Mouse (Mus musculus) A20 (cell line): ENCODE measurements around the gene Tmem255b.

Experiments
- DNase-seq: peaks from one replicate; pipeline ENCODE4 v3.0.0-alpha.2; 2011; ENCODE audit warnings: low read depth, low spot score

Tmem255b gene

GRCm38 (mm10) chr8:13491491-13492010 is 56.6 kb downstream of the Tmem255b start:
- no peak for DNase-seq

- no peak for DNase-seq
These were observed 57.4 kb downstream of the Tmem255b start for GRCm38 (mm10) chr8:13492198-13492995.

- DNase-seq = no peak
These were observed 58.0 kb downstream of the Tmem255b start for GRCm38 (mm10) chr8:13493011-13493410.

- DNase-seq = no peak
These were observed 59.1 kb downstream of the Tmem255b start, which contains the start of gene Gas6 for GRCm38 (mm10) chr8:13493858-13494631. TSS of gene Gas6 (minus strand) at chr8:13494490.

- no peak for DNase-seq
These were observed 66.2 kb downstream of the Tmem255b start for GRCm38 (mm10) chr8:13501221-13501620.

GRCm38 (mm10) chr8:13503936-13504606 is 69.1 kb downstream of the Tmem255b start:
- DNase-seq = no peak

- DNase-seq = no peak
These were observed 70.1 kb downstream of the Tmem255b start for GRCm38 (mm10) chr8:13504894-13505674.

- DNase-seq = no peak
These were observed 71.9 kb downstream of the Tmem255b start for GRCm38 (mm10) chr8:13506849-13507248.

- DNase-seq = no peak
These were observed 72.4 kb downstream of the Tmem255b start for GRCm38 (mm10) chr8:13507284-13507937.

GRCm38 (mm10) chr8:13512016-13512415 is 77.0 kb downstream of the Tmem255b start:
- no peak for DNase-seq

GRCm38 (mm10) chr8:13512677-13513076 is 77.7 kb downstream of the Tmem255b start:
- no peak for DNase-seq

- no peak for DNase-seq
These were observed 78.8 kb downstream of the Tmem255b start for GRCm38 (mm10) chr8:13513556-13514370.

GRCm38 (mm10) chr8:13516011-13516442 is 81.0 kb downstream of the Tmem255b start:
- no peak for DNase-seq

- no peak for DNase-seq
These were observed 81.7 kb downstream of the Tmem255b start for GRCm38 (mm10) chr8:13516728-13517127.

- no peak for DNase-seq
These were observed 82.3 kb downstream of the Tmem255b start for GRCm38 (mm10) chr8:13517284-13517781.
